Mouse (Mus musculus): Measurements from ENCODE around the gene 4930595D18Rik. TPM values are rescaled to one million over a fixed set of nuclear protein-coding genes. Genes with fewer than 3 reads are reported as not detected.

Gene 4930595D18Rik
- polyA plus RNA-seq, 1 experiment from 2014 or later: not detected

- no peak overlapping the region for H3K4me2 ChIP-seq (ENCODE audit: low read depth, low read length)
- ATAC-seq (ENCODE audit: low read depth) (no peak), DNase-seq (ENCODE audit: low spot score) (no peak)
- no peaks in the 10 kb centered on the region for H3K36me3 ChIP-seq (ENCODE audit: control insufficient read depth, insufficient read depth, low read length)
- no peaks in the 10 kb centered on the region for H3K9me3 ChIP-seq (ENCODE audit: control insufficient read depth, low read length)
- no peak overlapping the region for H3K4me3 ChIP-seq (ENCODE audit: low read depth, low read length)
- no peaks in the 10 kb centered on the region for H3K27me3 ChIP-seq (replicated peaks; ENCODE audit: control insufficient read depth, insufficient read depth, low read length)
- WGBS: 63% methylated on average over 2 of the region's 2 CpGs
- peaks cover 6% of the 10 kb centered on the region for H3K4me1 ChIP-seq (ENCODE audit: control insufficient read depth, insufficient read depth, low read length)
- H3K27ac ChIP-seq (replicated peaks; ENCODE audit: low read depth, low read length): no peak overlapping the region
- no peak overlapping the region for H3K9ac ChIP-seq (ENCODE audit: low read depth, low read length)
Observed at GRCm38 (mm10) chr12:111137079-111137478, 47.2 kb downstream of the 4930595D18Rik start.

DNA sequence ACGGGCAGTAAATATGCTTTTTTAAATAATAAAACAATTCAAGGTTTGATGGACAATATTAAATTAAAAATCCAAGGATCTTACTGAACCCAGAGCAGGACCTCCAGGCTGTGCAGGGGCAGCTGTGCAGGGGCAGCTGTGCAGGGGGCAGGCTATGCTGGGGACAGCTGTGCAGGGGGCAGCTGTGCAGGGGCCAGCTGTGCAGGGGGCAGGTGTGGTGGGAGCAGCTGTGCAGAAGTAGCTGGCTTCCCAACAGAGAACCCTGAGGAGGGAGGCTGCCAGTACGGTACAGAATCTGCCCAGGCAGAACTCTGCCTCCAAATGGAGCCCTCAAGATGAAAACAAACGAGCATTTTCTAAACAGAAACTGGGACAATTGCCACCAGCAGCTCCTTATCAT lies 48.3 kb downstream of the 4930595D18Rik start:
- no peak overlapping the region for H3K9ac ChIP-seq (ENCODE audit: low read depth, low read length)
- peaks cover 6% of the 10 kb centered on the region for H3K4me1 ChIP-seq (ENCODE audit: control insufficient read depth, insufficient read depth, low read length)
- no peak overlapping the region for H3K27ac ChIP-seq (replicated peaks; ENCODE audit: low read depth, low read length)
- no peak overlapping the region for H3K4me2 ChIP-seq (ENCODE audit: low read depth, low read length)
- DNase-seq (ENCODE audit: low spot score) (no peak), ATAC-seq (ENCODE audit: low read depth) (peak; percentile 68; the same call in 1 of the 2 replicates)
- H3K4me3 ChIP-seq (ENCODE audit: low read depth, low read length): no peak overlapping the region
- no peaks in the 10 kb centered on the region for H3K36me3 ChIP-seq (ENCODE audit: control insufficient read depth, insufficient read depth, low read length)
- H3K9me3 ChIP-seq (ENCODE audit: control insufficient read depth, low read length): no peaks in the 10 kb centered on the region
- no peaks in the 10 kb centered on the region for H3K27me3 ChIP-seq (replicated peaks; ENCODE audit: control insufficient read depth, insufficient read depth, low read length)
- WGBS: 57% methylated on average over 3 of the region's 3 CpGs

GRCm38 (mm10) chr12:111134791-111135733 lies 49.2 kb downstream of the 4930595D18Rik start:
- Histone ChIP-seq H3K4me1 (ENCODE audit: control insufficient read depth, insufficient read depth, low read length) (peaks cover 6% of the 10 kb centered on the region), H3K4me2 (ENCODE audit: low read depth, low read length) (no peak overlapping the region), H3K36me3 (ENCODE audit: control insufficient read depth, insufficient read depth, low read length) (no peaks in the 10 kb centered on the region), H3K9ac (ENCODE audit: low read depth, low read length) (no peak overlapping the region), H3K27ac (replicated peaks; ENCODE audit: low read depth, low read length) (peak overlapping the region; percentile 58), H3K27me3 (replicated peaks; ENCODE audit: control insufficient read depth, insufficient read depth, low read length) (no peaks in the 10 kb centered on the region), H3K4me3 (ENCODE audit: low read depth, low read length) (no peak overlapping the region), H3K9me3 (ENCODE audit: control insufficient read depth, low read length) (no peaks in the 10 kb centered on the region)
- 58% methylated on average over 19 of the region's 19 CpGs for WGBS
- ATAC-seq (ENCODE audit: low read depth) (no peak), DNase-seq (ENCODE audit: low spot score) (peak; percentile 35)

- Histone ChIP-seq H3K4me3 (ENCODE audit: low read depth, low read length) (no peak overlapping the region), H3K9me3 (ENCODE audit: control insufficient read depth, low read length) (no peaks in the 10 kb centered on the region), H3K36me3 (ENCODE audit: control insufficient read depth, insufficient read depth, low read length) (no peaks in the 10 kb centered on the region), H3K27me3 (replicated peaks; ENCODE audit: control insufficient read depth, insufficient read depth, low read length) (no peaks in the 10 kb centered on the region), H3K9ac (ENCODE audit: low read depth, low read length) (no peak overlapping the region), H3K27ac (replicated peaks; ENCODE audit: low read depth, low read length) (no peak overlapping the region; the same call in 1 of the 2 replicates), H3K4me1 (ENCODE audit: control insufficient read depth, insufficient read depth, low read length) (peaks cover 6% of the 10 kb centered on the region), H3K4me2 (ENCODE audit: low read depth, low read length) (no peak overlapping the region)
- ATAC-seq (ENCODE audit: low read depth) (no peak), DNase-seq (ENCODE audit: low spot score) (no peak)
- 78% methylated on average over 6 of the region's 7 CpGs for WGBS
Observed at GRCm38 (mm10) chr12:111134169-111134568, 50.1 kb downstream of the 4930595D18Rik start.

GRCm38 (mm10) chr12:111125666-111126065 lies 58.6 kb downstream of the 4930595D18Rik start:
- H3K27me3 ChIP-seq (replicated peaks; ENCODE audit: control insufficient read depth, insufficient read depth, low read length): no peaks in the 10 kb centered on the region
- H3K4me2 ChIP-seq (ENCODE audit: low read depth, low read length): no peak overlapping the region
- no peaks in the 10 kb centered on the region for H3K4me1 ChIP-seq (ENCODE audit: control insufficient read depth, insufficient read depth, low read length)
- no peaks in the 10 kb centered on the region for H3K36me3 ChIP-seq (ENCODE audit: control insufficient read depth, insufficient read depth, low read length)
- no peak overlapping the region for H3K27ac ChIP-seq (replicated peaks; ENCODE audit: low read depth, low read length)
- 75% methylated on average over 6 of the region's 6 CpGs for WGBS
- no peak overlapping the region for H3K4me3 ChIP-seq (ENCODE audit: low read depth, low read length)
- no peak overlapping the region for H3K9ac ChIP-seq (ENCODE audit: low read depth, low read length)
- ATAC-seq (ENCODE audit: low read depth) (no peak), DNase-seq (ENCODE audit: low spot score) (no peak)
- H3K9me3 ChIP-seq (ENCODE audit: control insufficient read depth, low read length): no peaks in the 10 kb centered on the region

- Histone ChIP-seq H3K9ac (ENCODE audit: low read depth, low read length) (no peak overlapping the region), H3K4me1 (ENCODE audit: control insufficient read depth, insufficient read depth, low read length) (no peaks in the 10 kb centered on the region), H3K9me3 (ENCODE audit: control insufficient read depth, low read length) (no peaks in the 10 kb centered on the region), H3K4me2 (ENCODE audit: low read depth, low read length) (no peak overlapping the region), H3K27ac (replicated peaks; ENCODE audit: low read depth, low read length) (no peak overlapping the region), H3K27me3 (replicated peaks; ENCODE audit: control insufficient read depth, insufficient read depth, low read length) (no peaks in the 10 kb centered on the region), H3K4me3 (ENCODE audit: low read depth, low read length) (no peak overlapping the region), H3K36me3 (ENCODE audit: control insufficient read depth, insufficient read depth, low read length) (no peaks in the 10 kb centered on the region)
- DNase-seq (ENCODE audit: low spot score) (no peak), ATAC-seq (ENCODE audit: low read depth) (no peak)
- WGBS: 75% methylated on average over 14 of the region's 14 CpGs
Observed at GRCm38 (mm10) chr12:111124601-111125260, 59.6 kb downstream of the 4930595D18Rik start.

GRCm38 (mm10) chr12:111122332-111122852 lies 61.9 kb downstream of the 4930595D18Rik start:
- DNase-seq (ENCODE audit: low spot score) (no peak), ATAC-seq (ENCODE audit: low read depth) (no peak)
- no peak overlapping the region for H3K4me3 ChIP-seq (ENCODE audit: low read depth, low read length)
- H3K4me1 ChIP-seq (ENCODE audit: control insufficient read depth, insufficient read depth, low read length): no peaks in the 10 kb centered on the region
- H3K36me3 ChIP-seq (ENCODE audit: control insufficient read depth, insufficient read depth, low read length): peaks cover 13% of the 10 kb centered on the region; the same call in 1 of the 2 replicates
- H3K9me3 ChIP-seq (ENCODE audit: control insufficient read depth, low read length): no peaks in the 10 kb centered on the region
- H3K4me2 ChIP-seq (ENCODE audit: low read depth, low read length): no peak overlapping the region
- H3K9ac ChIP-seq (ENCODE audit: low read depth, low read length): no peak overlapping the region
- no peak overlapping the region for H3K27ac ChIP-seq (replicated peaks; ENCODE audit: low read depth, low read length)
- H3K27me3 ChIP-seq (replicated peaks; ENCODE audit: control insufficient read depth, insufficient read depth, low read length): no peaks in the 10 kb centered on the region

GRCm38 (mm10) chr12:111120976-111121645 lies 63.2 kb downstream of the 4930595D18Rik start:
- DNase-seq (ENCODE audit: low spot score) (no peak), ATAC-seq (ENCODE audit: low read depth) (no peak)
- Histone ChIP-seq H3K4me1 (ENCODE audit: control insufficient read depth, insufficient read depth, low read length) (no peaks in the 10 kb centered on the region), H3K27me3 (replicated peaks; ENCODE audit: control insufficient read depth, insufficient read depth, low read length) (no peaks in the 10 kb centered on the region), H3K9me3 (ENCODE audit: control insufficient read depth, low read length) (no peaks in the 10 kb centered on the region), H3K9ac (ENCODE audit: low read depth, low read length) (no peak overlapping the region), H3K36me3 (ENCODE audit: control insufficient read depth, insufficient read depth, low read length) (peaks cover 22% of the 10 kb centered on the region), H3K27ac (replicated peaks; ENCODE audit: low read depth, low read length) (no peak overlapping the region), H3K4me2 (ENCODE audit: low read depth, low read length) (no peak overlapping the region), H3K4me3 (ENCODE audit: low read depth, low read length) (no peak overlapping the region)
- 87% methylated on average over 9 of the region's 9 CpGs for WGBS
